Mouse (Mus musculus) stomach, postnatal 0 days (tissue): ENCODE measurements around the gene Lat. TPM values are rescaled to one million over a fixed set of nuclear protein-coding genes. Genes with fewer than 3 reads are reported as not detected.
"Not testable (repeated sequence)": the region's sequence is repeated elsewhere in the genome, so short reads cannot be mapped to it uniquely, and the experiment has no call there.

Source experiments
- ATAC-seq: fragments of 200-750 bp; cut with Nextera tagmentation; 2 replicates; pipeline ENCODE4 v1.8.0; 2017; ENCODE audit not compliant: low FRiP score, low TSS enrichment
- DNase-seq: peaks from one replicate; pipeline ENCODE4 v3.0.0-alpha.2; 2016; ENCODE audit warnings: low spot score
- H3K27ac ChIP-seq: fragments of 300-500 bp; sonication (generic); replicated peaks from 2 replicates; pipeline ENCODE4 v1.5.1; 2014; ENCODE audit warnings: mild to moderate bottlenecking, control low read depth
- H3K27me3 ChIP-seq: fragments of 300-500 bp; sonication (generic); 2 replicates; pipeline ENCODE4 v1.6.1; 2014; ENCODE audit warnings: low read length; ENCODE audit not compliant: control insufficient read depth, insufficient read depth
- H3K36me3 ChIP-seq: fragments of 300-500 bp; sonication (generic); 2 replicates; pipeline ENCODE4 v1.6.1; 2014; ENCODE audit warnings: low read length, mixed read lengths; ENCODE audit not compliant: control insufficient read depth, insufficient read depth
- H3K4me1 ChIP-seq: fragments of 300-500 bp; sonication (generic); replicated peaks from 2 replicates; pipeline ENCODE4 v1.6.1; 2014; ENCODE audit warnings: antibody characterized with exemption; ENCODE audit not compliant: control insufficient read depth, insufficient read depth
- H3K4me2 ChIP-seq: fragments of 300-500 bp; sonication (generic); replicated peaks from 2 replicates; pipeline ENCODE4 v1.6.1; 2014; ENCODE audit warnings: low read depth, mild to moderate bottlenecking, control low read depth, moderate library complexity
- H3K4me3 ChIP-seq: fragments of 300-500 bp; sonication (generic); 2 replicates; pipeline ENCODE4 v1.5.1; 2014; ENCODE audit warnings: low read depth, low read length, control low read depth
- H3K9ac ChIP-seq: fragments of 300-500 bp; sonication (generic); 2 replicates; pipeline ENCODE4 v1.6.1; 2014; ENCODE audit warnings: mild to moderate bottlenecking, low read length, control low read depth, mixed read lengths
- H3K9me3 ChIP-seq: fragments of 300-500 bp; sonication (generic); 2 replicates; pipeline ENCODE4 v1.6.1; 2016; ENCODE audit warnings: low read length; ENCODE audit not compliant: control insufficient read depth
- CTCF ChIP-seq: IDR thresholded peaks from 2 replicates; pipeline ENCODE4 v1.5.1; 2016; ENCODE audit warnings: antibody characterized with exemption, low read depth, mild to moderate bottlenecking, moderate library complexity
- EP300 ChIP-seq: optimal IDR thresholded peaks from 2 replicates; pipeline ENCODE3; 2016; ENCODE audit warnings: antibody characterized with exemption
- WGBS: fragments of 180-500 bp; shearing (Covaris S2); extraction: QIAGEN DNeasy Blood & Tissue Kit; methylation state at CpG from one replicate; pipeline ENCODE4 v1.1.7; 2014; 5-methylcytosine and 5-hydroxymethylcytosine counted together
- polyA plus RNA-seq: library from polyadenylated mRNA; unstranded; fragments of >200 nt; fragmentation: Nextera tagmentation; extraction: Ambion mirVana; gene quantifications from 2 replicates; pipeline ENCODE4 v1.2.1, GENCODE M21; 2015

Gene Lat
- polyA plus RNA-seq, 1 experiment from 2014 or later: 0.21 TPM

- WGBS: 93% methylated on average over 4 of the region's 4 CpGs
- Histone ChIP-seq H3K9ac (no peak overlapping the region), H3K4me3 (no peak overlapping the region), H3K27ac (no peak overlapping the region), H3K27me3 (no peaks in the 10 kb centered on the region), H3K4me2 (no peak overlapping the region), H3K9me3 (no peaks in the 10 kb centered on the region), H3K36me3 (no peaks in the 10 kb centered on the region), H3K4me1 (no peaks in the 10 kb centered on the region)
- ATAC-seq (no peak), DNase-seq (no peak)
- TF ChIP-seq EP300 (no peak), CTCF (no peak)
Measured at GRCm38 (mm10) chr7:126411061-126411460, 41.7 kb upstream of the Lat start.

- H3K4me2 ChIP-seq: no peak overlapping the region
- H3K27me3 ChIP-seq: no peaks in the 10 kb centered on the region
- no peaks in the 10 kb centered on the region for H3K4me1 ChIP-seq
- no peak for DNase-seq
- WGBS: 72% methylated on average over 2 of the region's 2 CpGs
- no peak overlapping the region for H3K27ac ChIP-seq
- TF ChIP-seq EP300 (no peak), CTCF (no peak)
- no peaks in the 10 kb centered on the region for H3K9me3 ChIP-seq
- no peak overlapping the region for H3K9ac ChIP-seq
- H3K36me3 ChIP-seq: no peaks in the 10 kb centered on the region
- no peak overlapping the region for H3K4me3 ChIP-seq
- no peak for ATAC-seq
Measured at GRCm38 (mm10) chr7:126408686-126409085, 39.3 kb upstream of the Lat start.

- H3K27me3 ChIP-seq, H3K4me3 ChIP-seq: not testable (repeated sequence)
Measured at GRCm38 (mm10) chr7:126402518-126402917, 33.1 kb upstream of the Lat start.

GRCm38 (mm10) chr7:126399548-126399947 is 30.2 kb upstream of the Lat start:
- Histone ChIP-seq H3K4me3 (no peak overlapping the region), H3K9me3 (no peaks in the 10 kb centered on the region), H3K4me2 (no peak overlapping the region), H3K27me3 (no peaks in the 10 kb centered on the region), H3K27ac (no peak overlapping the region), H3K4me1 (no peaks in the 10 kb centered on the region), H3K36me3 (no peaks in the 10 kb centered on the region), H3K9ac (no peak overlapping the region)
- DNase-seq (peak; percentile 88), ATAC-seq (no peak)
- 9% methylated on average over 5 of the region's 5 CpGs for WGBS
- peak; percentile 93 for TF ChIP-seq CTCF
- no peak for TF ChIP-seq EP300

More at GRCm38 (mm10) chr7:126402518-126402917, 33.1 kb upstream of the Lat start:
- H3K27ac ChIP-seq, DNase-seq, H3K4me2 ChIP-seq, H3K36me3 ChIP-seq, H3K9ac ChIP-seq, H3K4me1 ChIP-seq, ATAC-seq, H3K9me3 ChIP-seq: not testable (repeated sequence)
- WGBS: 75% methylated on average over 6 of the region's 8 CpGs

GRCm38 (mm10) chr7:126397822-126398221 is 28.5 kb upstream of the Lat start:
- ATAC-seq: no peak

GRCm38 (mm10) chr7:126397221-126397620 is 27.9 kb upstream of the Lat start:
- Histone ChIP-seq H3K27me3 (no peaks in the 10 kb centered on the region), H3K27ac (no peak overlapping the region), H3K9me3 (no peaks in the 10 kb centered on the region), H3K4me2 (peak overlapping the region; percentile 9), H3K36me3 (no peaks in the 10 kb centered on the region), H3K4me3 (no peak overlapping the region), H3K4me1 (no peaks in the 10 kb centered on the region), H3K9ac (no peak overlapping the region)
- TF ChIP-seq EP300 (no peak), CTCF (no peak)
- WGBS: 45% methylated on average over 6 of the region's 6 CpGs
- DNase-seq (no peak), ATAC-seq (no peak)

More at GRCm38 (mm10) chr7:126397822-126398221, 28.5 kb upstream of the Lat start:
- Histone ChIP-seq H3K36me3 (no peaks in the 10 kb centered on the region), H3K27ac (no peak overlapping the region), H3K4me3 (no peak overlapping the region), H3K27me3 (no peaks in the 10 kb centered on the region), H3K9ac (no peak overlapping the region), H3K4me1 (no peaks in the 10 kb centered on the region), H3K9me3 (no peaks in the 10 kb centered on the region), H3K4me2 (no peak overlapping the region)
- TF ChIP-seq EP300 (no peak), CTCF (no peak)
- DNase-seq: no peak
- 94% methylated on average over 4 of the region's 4 CpGs for WGBS
